Mouse (Mus musculus) embryo, embryonic 11 days (tissue): Measurements from ENCODE around the gene Dusp27.

ENCODE experiments used
- DNase-seq: peaks from one replicate; pipeline ENCODE4 v3.0.0-alpha.2; 2015

Gene Dusp27

GRCm38 (mm10) chr1:166094462-166094861 lies 33.3 kb downstream of the Dusp27 start:
- no peak for DNase-seq

GRCm38 (mm10) chr1:166090306-166090705 lies 37.4 kb downstream of the Dusp27 start:
- no peak for DNase-seq

GRCm38 (mm10) chr1:166089739-166090138 lies 38.0 kb downstream of the Dusp27 start:
- peak; percentile 25 for DNase-seq

- DNase-seq = no peak
Measured at GRCm38 (mm10) chr1:166089337-166089736, 38.4 kb downstream of the Dusp27 start.

GRCm38 (mm10) chr1:166088446-166089170 lies 39.1 kb downstream of the Dusp27 start:
- peak; percentile 19 for DNase-seq

GRCm38 (mm10) chr1:166077052-166077735 lies 50.5 kb downstream of the Dusp27 start:
- no peak for DNase-seq

GRCm38 (mm10) chr1:166067856-166068440 lies 59.8 kb downstream of the Dusp27 start:
- DNase-seq = no peak

- no peak for DNase-seq
Measured at GRCm38 (mm10) chr1:166063870-166064269, 63.9 kb downstream of the Dusp27 start.

GRCm38 (mm10) chr1:166061532-166061931 lies 66.2 kb downstream of the Dusp27 start:
- no peak for DNase-seq

GRCm38 (mm10) chr1:166060406-166060805 lies 67.3 kb downstream of the Dusp27 start:
- no peak for DNase-seq

GRCm38 (mm10) chr1:166056098-166056756 lies 71.5 kb downstream of the Dusp27 start:
- no peak for DNase-seq

- no peak for DNase-seq
Measured at GRCm38 (mm10) chr1:166053285-166053955, 74.3 kb downstream of the Dusp27 start.

GRCm38 (mm10) chr1:166049046-166049827 lies 78.5 kb downstream of the Dusp27 start:
- DNase-seq = peak; percentile 76

GRCm38 (mm10) chr1:166048230-166048911 lies 79.4 kb downstream of the Dusp27 start:
- DNase-seq = peak; percentile 64
